14 mouse cellular contexts compared by ENCODE assay signal in genomic region chr7:105703184-105703583, GRCm38 (mm10). TPM values are rescaled to one million over a fixed set of nuclear protein-coding genes. Genes with fewer than 3 reads are reported as not detected.
DNase-seq lines count a peak whose midpoint lies in the region; ATAC-seq lines count a peak whose summit lies in the region.
"Had no signal": no experiment of that assay in that cellular context is flagged by ENCODE, and none has a peak within 500 bp of the region (broad histone marks: within the 10 kb centered on the region; RNA-seq: fewer than 3 reads in every experiment).

No protein-coding gene starts in this region.

- ATAC-seq in monocyte, adult 5-6 weeks (replicated peaks; ENCODE audit: insufficient number of reproducible peaks, low FRiP score, low TSS enrichment, poor library complexity, severe bottlenecking), result no peak
- ATAC-seq: intestine, embryonic 15.5 days; midbrain, embryonic 16.5 days had no signal

- intact Hi-C loops in left cerebral cortex, postnatal 4 days (cut with DNase I), result no loop called here
- intact Hi-C loops in left cerebral cortex, postnatal 36 days (cut with DNase I), result no loop called here

- DNase-seq in cerebellum, adult 18-20 months, result peak; percentile 20 to 28
- DNase-seq in cerebellum, adult 11 months, result no peak
- DNase-seq in left cerebral cortex, adult 11 months (ENCODE audit: low spot score), result peak; percentile 29
- DNase-seq in left cerebral cortex, postnatal 4 days, result no peak
- DNase-seq in cerebellum, adult 9-10 months, result peak; percentile 12
- peak; percentile 14 to 21 for DNase-seq in left cerebral cortex, postnatal 36 days (ENCODE audit: low spot score in 2 of 2)
- DNase-seq in adipocyte (ENCODE audit: low spot score), result no peak
- DNase-seq: heart, adult 2 months; liver, embryonic 13.5 days; right cerebral cortex, postnatal 4 days; thymus, postnatal 14 days had no signal

RNA-seq across cellular contexts. Expression of gene Ilk, which starts 33.2 kb away (rescaled TPM):
- 100 to 1,000 TPM; 113 to 114 TPM for total RNA-seq in left cerebral cortex, postnatal 4 days (2021)
- total RNA-seq in left cerebral cortex, postnatal 36 days (2021), result 10 to 100 TPM; 78.8 to 81.7 TPM
- 105 to 145 TPM (median 128 TPM) in 3 replicates for total RNA-seq in monocyte, adult 5-6 weeks (2017)

RNA-seq across cellular contexts. Expression of gene Rrp8, which starts 34.0 kb away (rescaled TPM):
- 10 to 100 TPM; 11.3 to 13.9 TPM for total RNA-seq in left cerebral cortex, postnatal 4 days (2021)
- 10 to 100 TPM; 13.0 to 14.0 TPM for total RNA-seq in left cerebral cortex, postnatal 36 days (2021)
- total RNA-seq in monocyte, adult 5-6 weeks (2017), result 9.4 to 15.5 TPM (median 14.7 TPM) in 3 replicates

RNA-seq across cellular contexts. Expression of gene Taf10, which starts 41.0 kb away (rescaled TPM):
- total RNA-seq in left cerebral cortex, postnatal 4 days (2021), result 100 to 1,000 TPM; 109 to 110 TPM
- total RNA-seq in left cerebral cortex, postnatal 36 days (2021), result 100 to 1,000 TPM; 112 to 127 TPM
- 113 to 187 TPM (median 117 TPM) in 3 replicates for total RNA-seq in monocyte, adult 5-6 weeks (2017)

RNA-seq across cellular contexts. Expression of gene Tpp1, which starts 48.9 kb away (rescaled TPM):
- total RNA-seq in left cerebral cortex, postnatal 4 days (2021), result 10 to 100 TPM; 16.0 to 24.7 TPM
- 10 to 100 TPM; 59.6 to 73.9 TPM for total RNA-seq in left cerebral cortex, postnatal 36 days (2021)
- 13.5 to 25.3 TPM (median 22.9 TPM) in 3 replicates for total RNA-seq in monocyte, adult 5-6 weeks (2017)

RNA-seq across cellular contexts. Expression of gene Dnhd1, which starts 52.6 kb away (rescaled TPM):
- total RNA-seq in left cerebral cortex, postnatal 4 days (2021), result 1 to 10 TPM; 4.1 to 4.8 TPM
- 1 to 10 TPM; 3.4 to 9.5 TPM for total RNA-seq in left cerebral cortex, postnatal 36 days (2021)
- total RNA-seq in monocyte, adult 5-6 weeks (2017), result 1.6 to 6.3 TPM (median 5.8 TPM) in 3 replicates

Comparison
In these comparisons a context has a peak if more than half of its experiments do, and no peak if none do; other contexts are left out.
1. DNase-seq: peak in cerebellum, adult 18-20 months (2 of 2), left cerebral cortex, adult 11 months (single experiment), cerebellum, adult 9-10 months (single experiment) and left cerebral cortex, postnatal 36 days (2 of 2); none in cerebellum, adult 11 months (single experiment), left cerebral cortex, postnatal 4 days (single experiment) and adipocyte (single experiment).